Mouse (Mus musculus): ENCODE data around the gene Pced1a. TPM values are rescaled to one million over a fixed set of nuclear protein-coding genes. Genes with fewer than 3 reads are reported as not detected.
"Not testable (repeated sequence)": the region's sequence is repeated elsewhere in the genome, so short reads cannot be mapped to it uniquely, and the experiment has no call there.

The Pced1a gene
- total RNA-seq, 2 experiments from 2014 or later = 11.7 to 15.5 TPM

GRCm38 (mm10) chr2:130395696-130396095 is 28.8 kb downstream of the Pced1a start:
- ATAC-seq (replicated peaks; ENCODE audit: poor library complexity) = no peak

DNA sequence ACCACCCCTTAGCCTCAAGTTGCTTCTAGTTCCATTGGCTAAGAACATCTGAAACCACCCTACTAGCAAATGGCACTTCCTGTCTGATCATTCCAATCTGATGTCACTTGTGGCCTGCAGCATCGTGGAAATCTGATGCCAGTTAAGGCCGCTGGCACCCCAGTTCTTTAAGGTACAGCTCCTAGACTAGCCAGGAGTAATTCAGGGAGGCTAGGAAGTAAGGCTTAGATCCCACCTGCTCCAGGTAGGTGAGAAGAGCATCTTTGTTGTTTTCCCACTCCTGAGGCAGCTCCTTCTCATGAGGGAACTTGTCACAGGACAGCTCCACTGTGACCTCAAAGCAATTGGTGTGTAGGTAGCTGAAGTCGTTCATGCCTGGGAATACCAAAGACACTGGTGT is 31.7 kb downstream of the Pced1a start:
- no peak for ATAC-seq (replicated peaks; ENCODE audit: poor library complexity)

DNA sequence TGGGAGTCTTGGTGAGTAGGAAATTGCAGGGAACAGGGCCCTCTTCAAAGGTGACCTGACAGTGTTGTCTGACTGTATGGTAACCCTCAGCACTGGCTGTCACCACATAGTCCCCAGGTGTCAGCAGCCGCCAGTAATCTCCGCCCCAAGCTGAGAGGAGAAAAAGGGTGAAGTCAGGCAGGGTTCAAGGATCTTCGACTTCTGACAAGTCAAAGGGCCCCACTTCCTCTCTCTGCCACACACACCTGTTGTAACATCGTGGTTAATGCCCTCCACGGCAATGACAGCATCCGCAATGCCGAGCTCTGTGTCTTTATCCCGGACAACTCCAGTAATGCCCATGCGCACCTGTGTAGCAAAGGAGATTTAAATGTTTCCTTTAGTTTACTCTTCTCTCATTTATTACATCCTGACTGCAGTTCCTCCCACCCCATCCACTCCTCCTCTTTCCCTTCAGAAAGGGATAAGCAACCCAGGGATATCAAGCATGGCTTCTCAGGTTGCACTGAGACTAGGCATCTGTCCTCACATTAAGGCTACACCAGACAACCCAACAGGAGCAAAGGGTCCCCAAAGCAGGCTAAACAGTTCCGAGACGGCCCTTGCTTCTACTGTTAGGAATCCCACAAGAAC is 33.4 kb downstream of the Pced1a start:
- no peak for ATAC-seq (replicated peaks; ENCODE audit: poor library complexity)

GRCm38 (mm10) chr2:130388796-130389195 is 35.7 kb downstream of the Pced1a start:
- peak; percentile 89 for ATAC-seq (replicated peaks; ENCODE audit: poor library complexity)

DNA sequence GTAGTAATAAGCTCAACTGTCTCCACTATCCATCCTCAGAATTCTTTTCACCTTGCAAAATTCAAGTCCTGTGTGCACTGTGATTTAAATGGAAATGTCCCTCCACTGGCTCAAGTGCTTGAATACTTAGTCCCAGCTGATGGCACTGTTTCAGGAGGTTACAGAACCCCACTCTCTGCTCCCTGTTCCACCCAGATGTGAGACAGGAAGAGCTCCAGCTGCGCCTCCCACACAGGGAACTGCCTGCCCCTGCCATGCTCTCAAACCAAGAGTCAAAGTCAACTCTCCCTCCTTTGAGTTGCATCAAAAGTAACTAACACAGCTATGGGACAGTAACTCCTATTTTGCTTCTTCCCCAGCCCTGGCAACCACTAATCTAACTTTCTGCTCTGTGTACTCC is 38.3 kb downstream of the Pced1a start:
- ATAC-seq (replicated peaks; ENCODE audit: poor library complexity) = no peak

GRCm38 (mm10) chr2:130383895-130384294 is 40.6 kb downstream of the Pced1a start:
- ATAC-seq (replicated peaks; ENCODE audit: poor library complexity) = no peak

- no peak for ATAC-seq (replicated peaks; ENCODE audit: poor library complexity)
Measured at GRCm38 (mm10) chr2:130383205-130383604, 41.3 kb downstream of the Pced1a start.

DNA sequence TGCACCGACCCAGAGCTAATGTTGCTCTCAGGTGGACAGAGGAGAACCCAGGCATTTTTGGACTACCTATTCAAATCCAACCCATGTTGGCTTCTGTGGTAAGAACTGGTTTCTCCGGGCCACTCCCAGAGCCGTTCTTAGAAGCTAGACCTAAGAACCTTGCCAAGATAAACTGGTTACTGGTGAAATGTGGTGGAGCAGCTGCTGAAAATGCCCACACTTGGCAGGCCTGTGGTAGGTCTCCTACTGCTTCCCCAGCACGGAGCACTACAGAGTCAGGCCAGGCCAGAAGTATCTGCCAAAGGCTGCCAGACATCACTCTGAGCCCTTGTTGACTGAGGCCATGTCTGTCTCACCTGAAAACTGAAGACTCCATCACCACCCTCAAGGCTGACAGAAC is 49.5 kb downstream of the Pced1a start:
- peak; percentile 29; the same call in 1 of the 2 replicates for ATAC-seq (replicated peaks; ENCODE audit: poor library complexity)

DNA sequence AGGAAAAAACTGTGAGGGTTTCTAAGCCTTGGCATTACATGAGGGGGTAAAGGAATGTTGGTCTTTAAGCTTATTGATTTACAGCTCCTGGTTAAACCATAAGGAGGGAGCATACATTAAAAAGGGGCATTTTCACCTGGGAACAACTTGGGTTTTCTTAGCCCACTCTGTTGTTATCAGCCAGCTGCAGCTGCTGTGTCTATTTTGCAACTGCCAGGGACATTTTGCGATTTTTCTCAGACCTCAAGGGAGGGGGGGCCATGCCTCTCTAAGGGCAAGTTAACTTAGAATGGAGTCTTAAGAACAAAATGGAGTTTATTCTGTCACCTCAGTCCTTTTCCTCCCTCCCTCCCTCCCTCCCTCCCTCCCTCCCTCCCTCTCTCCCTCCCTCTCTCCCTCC is 51.5 kb downstream of the Pced1a start:
- not testable (repeated sequence) for ATAC-seq (replicated peaks; ENCODE audit: poor library complexity)

DNA sequence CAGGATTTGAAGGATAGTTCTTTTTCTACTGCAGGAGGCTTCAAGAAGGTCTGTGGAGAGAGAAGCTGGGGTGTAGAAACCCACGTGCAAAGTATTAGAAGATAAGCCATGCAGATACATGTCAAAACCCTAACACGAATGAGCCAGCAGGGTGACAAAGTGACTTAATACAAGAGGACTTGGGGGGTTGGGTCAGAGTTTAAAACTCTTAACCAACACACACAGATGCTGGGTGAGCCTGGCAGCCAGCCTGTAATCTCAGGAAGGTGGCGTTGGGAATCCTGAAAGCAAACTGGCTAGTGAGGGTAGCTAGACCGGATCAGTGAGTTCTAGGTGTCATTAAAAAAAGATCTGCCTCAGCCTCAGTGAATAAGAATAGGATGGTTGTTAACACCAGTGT is 57.1 kb downstream of the Pced1a start:
- ATAC-seq (replicated peaks; ENCODE audit: poor library complexity) = no peak

Other genes starting within 250 kb of the Pced1a start
- gene Snrpb, start 245.3 kb downstream of the Pced1a start, total RNA-seq (2015) = 269 and 277 TPM in 2 replicates
- 178 and 224 TPM in 2 replicates for gene Snrpb, start 245.3 kb downstream of the Pced1a start, total RNA-seq (2017)
- gene Tmc2, start 229.5 kb downstream of the Pced1a start, total RNA-seq (2015) = not detected in 2 replicates
- not detected in 2 replicates for gene Tmc2, start 229.5 kb downstream of the Pced1a start, total RNA-seq (2017)
- gene Nop56, start 150.3 kb downstream of the Pced1a start, total RNA-seq (2015) = 433 and 507 TPM in 2 replicates
- 455 and 508 TPM in 2 replicates for gene Nop56, start 150.3 kb downstream of the Pced1a start, total RNA-seq (2017)
- gene Idh3b, start 140.2 kb downstream of the Pced1a start, total RNA-seq (2015) = 160 and 172 TPM in 2 replicates
- 108 and 165 TPM in 2 replicates for gene Idh3b, start 140.2 kb downstream of the Pced1a start, total RNA-seq (2017)
- not detected in 2 replicates for gene Ebf4, start 129.5 kb downstream of the Pced1a start, total RNA-seq (2015)
- gene Ebf4, start 129.5 kb downstream of the Pced1a start, total RNA-seq (2017) = not detected in 2 replicates
- 0.29 and 1.9 TPM in 2 replicates for gene Cpxm1, start 27.1 kb downstream of the Pced1a start, total RNA-seq (2015)
- gene Cpxm1, start 27.1 kb downstream of the Pced1a start, total RNA-seq (2017) = 0.58 and 2.9 TPM in 2 replicates
- not detected in 2 replicates for gene Gm28372, start 19.5 kb downstream of the Pced1a start, total RNA-seq (2015)
- not detected in 2 replicates for gene Gm28372, start 19.5 kb downstream of the Pced1a start, total RNA-seq (2017)
- gene 1700020A23Rik, start 19.4 kb downstream of the Pced1a start, total RNA-seq (2015) = not detected in 2 replicates
- gene 1700020A23Rik, start 19.4 kb downstream of the Pced1a start, total RNA-seq (2017) = not detected in 2 replicates
- gene Tmem239, start 18.2 kb downstream of the Pced1a start, total RNA-seq (2015) = not detected in 2 replicates
- not detected in 2 replicates for gene Tmem239, start 18.2 kb downstream of the Pced1a start, total RNA-seq (2017)
- gene Vps16, start 362 bp downstream of the Pced1a start, total RNA-seq (2015) = 102 and 115 TPM in 2 replicates
- 124 and 152 TPM in 2 replicates for gene Vps16, start 362 bp downstream of the Pced1a start, total RNA-seq (2017)
- gene Ptpra, start 25.6 kb upstream of the Pced1a start, total RNA-seq (2015) = 47.2 and 67.1 TPM in 2 replicates
- gene Ptpra, start 25.6 kb upstream of the Pced1a start, total RNA-seq (2017) = 123 and 143 TPM in 2 replicates
- gene Mrps26, start 139.0 kb upstream of the Pced1a start, total RNA-seq (2015) = 60.3 and 71.9 TPM in 2 replicates
- gene Mrps26, start 139.0 kb upstream of the Pced1a start, total RNA-seq (2017) = 47.2 and 67.3 TPM in 2 replicates
- gene Oxt, start 151.5 kb upstream of the Pced1a start, total RNA-seq (2015) = not detected in 2 replicates
- not detected in 2 replicates for gene Oxt, start 151.5 kb upstream of the Pced1a start, total RNA-seq (2017)
- not detected in 2 replicates for gene Avp, start 157.9 kb upstream of the Pced1a start, total RNA-seq (2015)
- not detected in 2 replicates for gene Avp, start 157.9 kb upstream of the Pced1a start, total RNA-seq (2017)
- 16.1 and 21.0 TPM in 2 replicates for gene Fastkd5, start 205.3 kb upstream of the Pced1a start, total RNA-seq (2015)
- gene Fastkd5, start 205.3 kb upstream of the Pced1a start, total RNA-seq (2017) = 20.3 and 22.8 TPM in 2 replicates
- 5.7 and 9.3 TPM in 2 replicates for gene Ubox5, start 205.3 kb upstream of the Pced1a start, total RNA-seq (2015)
- gene Ubox5, start 205.3 kb upstream of the Pced1a start, total RNA-seq (2017) = 7.1 and 7.3 TPM in 2 replicates
- 0.15 and 0.32 TPM in 2 replicates for gene Lzts3, start 218.1 kb upstream of the Pced1a start, total RNA-seq (2015)
- gene Lzts3, start 218.1 kb upstream of the Pced1a start, total RNA-seq (2017) = 0.27 TPM in 1 of 2 replicates, not detected in the other
- 50.5 and 75.9 TPM in 2 replicates for gene Ddrgk1, start 240.0 kb upstream of the Pced1a start, total RNA-seq (2015)
- gene Ddrgk1, start 240.0 kb upstream of the Pced1a start, total RNA-seq (2017) = 72.4 and 107 TPM in 2 replicates
- gene Itpa, start 242.9 kb upstream of the Pced1a start, total RNA-seq (2015) = 39.0 and 43.1 TPM in 2 replicates
- 78.5 and 87.3 TPM in 2 replicates for gene Itpa, start 242.9 kb upstream of the Pced1a start, total RNA-seq (2017)